Mouse (Mus musculus) lung, embryonic 14.5 days (tissue): Measurements from ENCODE around the gene Mbd3. TPM values are rescaled to one million over a fixed set of nuclear protein-coding genes. Genes with fewer than 3 reads are reported as not detected.
"Not testable (repeated sequence)": the region's sequence is repeated elsewhere in the genome, so short reads cannot be mapped to it uniquely, and the experiment has no call there.

ENCODE experiments used
- ATAC-seq: fragments of 200-750 bp; cut with Nextera tagmentation; 2 replicates; pipeline ENCODE4 v1.8.0; 2017; ENCODE audit warnings: mild to moderate bottlenecking, moderate TSS enrichment, moderate library complexity; ENCODE audit not compliant: insufficient read depth
- DNase-seq: peaks from one replicate; pipeline ENCODE4 v3.0.0-alpha.2; 2015
- H3K27ac ChIP-seq: fragments of 300-500 bp; sonication (generic); 2 replicates; pipeline ENCODE4 v1.5.1; 2014; ENCODE audit warnings: low read depth, mild to moderate bottlenecking, moderate library complexity
- H3K27me3 ChIP-seq: fragments of 300-500 bp; sonication (generic); 2 replicates; pipeline ENCODE4 v1.6.1; 2014; ENCODE audit warnings: low read length, control low read depth; ENCODE audit not compliant: insufficient read depth
- H3K36me3 ChIP-seq: fragments of 300-500 bp; sonication (generic); 2 replicates; pipeline ENCODE4 v1.6.1; 2014; ENCODE audit warnings: control low read depth; ENCODE audit not compliant: insufficient read depth
- H3K4me1 ChIP-seq: fragments of 300-500 bp; sonication (generic); 2 replicates; pipeline ENCODE4 v1.6.1; 2014; ENCODE audit warnings: antibody characterized with exemption, control low read depth; ENCODE audit not compliant: insufficient read depth
- H3K4me2 ChIP-seq: fragments of 300-500 bp; sonication (generic); 2 replicates; pipeline ENCODE4 v1.6.1; 2014; ENCODE audit warnings: mild to moderate bottlenecking
- H3K4me3 ChIP-seq: fragments of 300-500 bp; sonication (generic); 2 replicates; pipeline ENCODE4 v1.5.1; 2014; ENCODE audit warnings: low read depth, low read length
- H3K9ac ChIP-seq: fragments of 300-500 bp; sonication (generic); 2 replicates; pipeline ENCODE4 v1.6.1; 2014
- H3K9me3 ChIP-seq: fragments of 300-500 bp; sonication (generic); 2 replicates; pipeline ENCODE4 v1.6.1; 2016; ENCODE audit warnings: low read depth, low read length, control low read depth
- CTCF ChIP-seq: IDR thresholded peaks from 2 replicates; pipeline ENCODE4 v1.5.1; 2016; ENCODE audit warnings: antibody characterized with exemption, low read depth
- WGBS: fragments of 180-500 bp; shearing (Covaris S2); extraction: QIAGEN DNeasy Blood & Tissue Kit; methylation state at CpG from one replicate; pipeline ENCODE4 v1.1.7; 2014; 5-methylcytosine and 5-hydroxymethylcytosine counted together
- polyA plus RNA-seq: library from polyadenylated mRNA; unstranded; fragments of >200 nt; fragmentation: Nextera tagmentation; extraction: Ambion mirVana; gene quantifications from 2 replicates; pipeline ENCODE4 v1.2.1, GENCODE M21; 2014

The Mbd3 gene
- polyA plus RNA-seq, 1 experiment from 2014 or later: 268 TPM

DNA sequence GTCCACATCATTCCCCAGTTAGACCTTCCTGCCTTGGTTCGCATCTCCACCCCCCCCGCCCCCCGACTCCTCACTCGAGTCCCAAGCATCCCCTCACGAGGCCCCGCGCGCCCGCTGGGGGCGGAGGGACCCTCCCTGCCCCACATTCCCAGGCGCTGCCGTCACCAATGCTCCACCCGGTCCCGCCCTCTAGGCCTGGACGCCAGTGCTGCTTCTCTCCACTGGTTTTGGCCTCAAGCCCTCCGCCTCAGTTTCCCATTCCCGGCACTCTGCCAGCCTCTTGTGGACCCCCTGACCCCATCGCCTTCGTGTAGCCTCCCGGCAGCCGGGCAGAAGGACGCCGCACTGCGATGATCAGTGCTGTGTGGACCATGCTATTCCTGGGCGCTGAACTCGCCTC lies 50.4 kb downstream of the Mbd3 start:
- no peak for ATAC-seq
- 0 out of 2 replicates have a peak overlapping the region, but pooled peaks have one; percentile 9 for H3K9ac ChIP-seq
- no peak for TF ChIP-seq CTCF
- WGBS: 14% methylated on average over 26 of the region's 26 CpGs
- H3K4me1 ChIP-seq: peaks cover 10% of the 10 kb centered on the region; the same call in 1 of the 2 replicates
- H3K4me2 ChIP-seq: peak overlapping the region; percentile 60
- no peak overlapping the region for H3K27ac ChIP-seq
- peaks cover 91% of the 10 kb centered on the region for H3K27me3 ChIP-seq
- no peaks in the 10 kb centered on the region for H3K9me3 ChIP-seq
- H3K36me3 ChIP-seq: no peaks in the 10 kb centered on the region
- H3K4me3 ChIP-seq: peak overlapping the region; percentile 36
- DNase-seq: peak; percentile 62

DNA sequence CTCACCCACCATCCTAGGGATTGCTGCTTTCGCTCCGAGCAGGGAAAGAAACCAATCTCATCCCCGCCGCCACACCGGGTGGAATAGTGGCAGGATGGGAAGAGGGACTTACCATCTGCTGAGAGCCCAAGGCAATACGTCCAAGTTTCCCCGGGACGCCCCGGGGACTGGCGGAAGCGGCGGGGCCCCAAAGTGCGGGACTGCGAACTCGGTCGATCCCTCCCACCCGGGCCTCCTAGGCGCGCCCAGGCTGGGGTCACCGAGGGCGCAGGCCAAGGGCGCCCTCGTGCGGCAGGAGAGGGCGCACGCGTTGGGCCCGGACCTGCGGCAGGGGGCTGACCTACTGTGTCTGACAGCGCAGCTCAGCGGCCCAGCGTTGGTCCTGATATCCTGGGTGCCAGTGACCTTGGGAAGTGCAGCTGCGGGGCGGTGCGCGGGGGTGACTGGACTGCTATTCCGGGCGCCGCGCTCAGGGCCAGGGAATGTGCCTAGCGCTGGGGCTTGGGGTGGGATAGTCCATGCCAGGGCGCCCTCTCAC lies 51.0 kb downstream of the Mbd3 start, which contains the start of gene Adamtsl5:
Adamtsl5 (minus strand) TSS at position 169 of the 538 bp plus-strand sequence.
- peak; percentile 74 for DNase-seq
- peaks cover 97% of the 10 kb centered on the region for H3K27me3 ChIP-seq
- H3K9ac ChIP-seq: peak within 1 kb of the TSS; percentile 26; the same call in 1 of the 2 replicates
- no peaks in the 10 kb centered on the region for H3K9me3 ChIP-seq
- H3K4me2 ChIP-seq: peak within 1 kb of the TSS; percentile 60
- peak within 1 kb of the TSS; percentile 36 for H3K4me3 ChIP-seq
- no peak within 1 kb of the TSS for H3K27ac ChIP-seq
- 1% methylated on average over 38 of the region's 42 CpGs for WGBS
- peaks cover 16% of the 10 kb centered on the region; the same call in 1 of the 2 replicates for H3K4me1 ChIP-seq
- peak; percentile 64 for TF ChIP-seq CTCF
- peak; percentile 33; the same call in 1 of the 2 replicates for ATAC-seq
- no peaks in the 10 kb centered on the region for H3K36me3 ChIP-seq

DNA sequence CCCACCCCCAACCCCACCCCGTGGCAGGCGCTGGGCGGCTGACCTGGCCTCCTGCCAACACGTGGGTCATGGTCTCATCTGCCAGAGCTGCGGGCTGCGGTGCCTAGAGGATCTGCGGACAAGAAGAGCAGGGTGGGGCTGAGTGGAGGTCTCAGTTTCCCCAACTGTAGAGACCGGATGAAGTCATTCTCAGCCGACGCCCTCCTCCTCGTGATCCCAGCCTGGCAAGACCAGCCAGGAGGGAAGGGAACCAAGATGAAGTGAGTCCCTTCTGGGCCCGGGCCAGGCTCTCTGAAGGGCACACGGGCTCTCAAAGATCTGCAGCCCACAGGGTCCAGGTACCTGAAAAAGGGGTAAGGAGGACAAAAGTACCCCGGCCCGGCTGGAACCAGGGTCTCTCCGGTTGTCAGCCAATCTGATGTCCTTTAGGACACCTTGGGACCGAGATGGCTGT lies 51.8 kb downstream of the Mbd3 start:
- 8% methylated on average over 17 of the region's 17 CpGs for WGBS
- Histone ChIP-seq H3K9ac (peak overlapping the region; percentile 26; the same call in 1 of the 2 replicates), H3K27ac (no peak overlapping the region), H3K4me2 (peak overlapping the region; percentile 60), H3K27me3 (peaks cover 97% of the 10 kb centered on the region), H3K4me1 (peaks cover 18% of the 10 kb centered on the region; the same call in 1 of the 2 replicates), H3K4me3 (peak overlapping the region; percentile 36), H3K9me3 (no peaks in the 10 kb centered on the region), H3K36me3 (no peaks in the 10 kb centered on the region)
- no peak for ATAC-seq
- DNase-seq: no peak
- no peak for TF ChIP-seq CTCF

DNA sequence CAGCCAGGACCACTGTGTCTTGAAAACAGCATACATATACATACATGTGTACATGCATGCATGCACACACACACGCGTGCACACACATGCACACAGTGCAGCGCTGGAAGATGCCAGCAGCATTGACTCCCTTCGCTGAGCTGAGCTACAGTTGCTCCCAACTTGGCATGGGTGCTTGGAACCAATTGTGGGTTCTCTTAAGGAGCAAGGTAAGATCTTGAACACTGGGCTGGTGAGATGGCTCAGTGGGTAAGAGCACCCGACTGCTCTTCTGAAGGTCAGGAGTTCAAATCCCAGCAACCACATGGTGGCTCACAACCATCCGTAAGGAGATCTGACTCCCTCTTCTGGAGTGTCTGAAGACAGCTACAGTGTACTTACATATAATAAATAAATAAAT lies 53.4 kb downstream of the Mbd3 start:
- ATAC-seq, H3K27ac ChIP-seq, H3K9ac ChIP-seq, H3K4me2 ChIP-seq, H3K4me3 ChIP-seq, H3K36me3 ChIP-seq, H3K9me3 ChIP-seq, DNase-seq: not testable (repeated sequence)
- WGBS: 76% methylated on average over 5 of the region's 6 CpGs
- peaks cover 18% of the 10 kb centered on the region; the same call in 1 of the 2 replicates for H3K4me1 ChIP-seq
- H3K27me3 ChIP-seq: peaks cover 97% of the 10 kb centered on the region

DNA sequence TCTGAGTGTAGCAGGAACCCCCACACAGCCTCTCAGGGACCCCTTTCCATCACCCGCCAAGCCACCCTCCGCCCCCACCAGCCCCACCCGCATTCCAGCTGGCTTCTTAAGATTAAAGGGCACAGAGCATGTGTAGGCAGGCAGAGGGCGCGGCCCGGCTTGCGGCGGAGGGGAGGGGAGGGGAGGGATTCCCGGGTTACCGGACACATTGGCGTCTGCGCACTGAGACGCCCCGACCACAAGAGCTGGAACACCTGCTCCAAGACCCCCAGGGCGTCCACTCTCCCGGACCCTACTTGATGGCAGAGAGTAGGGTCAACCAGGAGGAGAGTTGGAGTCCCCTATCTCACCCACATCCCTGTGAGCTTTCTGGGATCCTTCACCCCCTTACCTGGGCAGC lies 54.2 kb downstream of the Mbd3 start:
- no peak for ATAC-seq
- DNase-seq: no peak
- no peak for TF ChIP-seq CTCF
- no peaks in the 10 kb centered on the region for H3K9me3 ChIP-seq
- peak overlapping the region; percentile 4; the same call in 1 of the 2 replicates for H3K4me3 ChIP-seq
- H3K4me2 ChIP-seq: peak overlapping the region; percentile 36
- H3K36me3 ChIP-seq: no peaks in the 10 kb centered on the region
- H3K27me3 ChIP-seq: peaks cover 97% of the 10 kb centered on the region
- WGBS: 2% methylated on average over 16 of the region's 16 CpGs
- no peak overlapping the region for H3K27ac ChIP-seq
- peaks cover 18% of the 10 kb centered on the region; the same call in 1 of the 2 replicates for H3K4me1 ChIP-seq
- H3K9ac ChIP-seq: no peak overlapping the region

DNA sequence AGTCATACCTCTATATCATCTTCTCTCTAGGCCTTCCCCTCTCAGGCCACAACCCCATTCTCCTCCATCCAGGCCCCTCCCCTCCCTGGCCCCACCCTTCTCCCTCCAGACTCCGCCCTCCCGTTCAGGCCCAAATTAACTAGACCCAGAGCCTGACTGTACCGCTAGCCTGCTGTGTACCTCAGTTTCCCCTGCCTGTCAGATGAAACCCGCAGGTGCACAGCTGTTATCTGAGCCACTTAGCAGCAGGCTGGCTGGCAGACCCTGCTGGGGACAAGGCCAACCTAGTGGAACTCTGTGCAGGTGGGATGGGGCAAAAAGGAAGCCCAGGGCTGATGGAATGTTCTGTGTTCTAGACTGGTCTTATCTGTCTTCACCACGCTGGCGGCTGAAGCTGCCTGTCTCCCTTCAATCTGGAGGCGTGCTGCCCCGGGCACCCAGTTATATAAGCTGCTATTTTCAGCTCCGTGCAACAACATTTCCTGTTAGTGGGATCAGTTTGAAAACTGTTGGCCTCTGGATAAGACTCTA lies 55.2 kb downstream of the Mbd3 start:
- Histone ChIP-seq H3K36me3 (no peaks in the 10 kb centered on the region), H3K4me3 (no peak overlapping the region), H3K27me3 (peaks cover 87% of the 10 kb centered on the region), H3K4me1 (peaks cover 18% of the 10 kb centered on the region; the same call in 1 of the 2 replicates), H3K4me2 (peak overlapping the region; percentile 36), H3K27ac (no peak overlapping the region), H3K9me3 (no peaks in the 10 kb centered on the region), H3K9ac (no peak overlapping the region)
- DNase-seq (no peak), ATAC-seq (no peak)
- WGBS: 44% methylated on average over 9 of the region's 9 CpGs
- TF ChIP-seq CTCF: no peak

DNA sequence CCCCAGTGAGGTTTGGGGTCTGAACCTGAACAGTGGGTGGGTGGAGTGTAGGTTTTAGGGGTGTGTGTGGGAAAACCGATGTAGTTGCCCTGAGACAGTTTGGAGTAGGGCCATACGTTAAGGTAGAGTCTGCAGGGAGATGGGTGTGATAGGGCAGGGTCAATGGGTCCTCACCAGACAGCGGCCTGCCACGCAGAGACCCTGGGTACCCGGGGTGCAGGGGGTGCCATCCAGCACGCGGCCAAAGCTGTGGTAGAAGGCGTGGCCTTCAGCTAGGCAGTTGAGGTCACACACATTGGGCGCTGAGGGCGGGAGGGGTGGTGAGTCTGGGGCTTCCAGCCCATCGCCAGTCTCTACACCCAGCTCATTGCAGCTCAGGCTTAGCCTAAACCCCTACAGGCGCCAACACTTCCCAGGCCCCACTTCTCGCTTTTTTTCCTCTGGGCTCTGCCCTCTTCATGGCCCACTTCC lies 55.9 kb downstream of the Mbd3 start:
- Histone ChIP-seq H3K9ac (peak overlapping the region; percentile 16; the same call in 1 of the 2 replicates), H3K36me3 (no peaks in the 10 kb centered on the region), H3K4me2 (peak overlapping the region; percentile 59), H3K27me3 (peaks cover 80% of the 10 kb centered on the region), H3K4me1 (peaks cover 12% of the 10 kb centered on the region; the same call in 1 of the 2 replicates), H3K9me3 (no peaks in the 10 kb centered on the region), H3K27ac (0 out of 2 replicates have a peak overlapping the region, but pooled peaks have one; percentile 12), H3K4me3 (peak overlapping the region; percentile 34)
- no peak for TF ChIP-seq CTCF
- ATAC-seq (peak; percentile 12; the same call in 1 of the 2 replicates), DNase-seq (no peak)
- WGBS: 21% methylated on average over 13 of the region's 13 CpGs
